Mouse (Mus musculus) left cerebral cortex, adult 18-20 months (tissue): ENCODE measurements around the gene Kndc1. TPM values are rescaled to one million over a fixed set of nuclear protein-coding genes. Genes with fewer than 3 reads are reported as not detected.

ENCODE experiments used
- DNase-seq, 2 experiments: peaks; one replicate each; pipeline ENCODE4 v3.0.0; 2021 to 2022; ENCODE audit warnings: low spot score in 2 of 2, mixed read lengths in 1 of 2
- total RNA-seq, 2 experiments: library from RNA; stranded (reverse); gene quantifications; 2 replicates each; pipeline ENCODE4 v1.2.3; 2021

The Kndc1 gene
- total RNA-seq, 2 experiments from 2014 or later = 67.7 to 74.7 TPM

DNA sequence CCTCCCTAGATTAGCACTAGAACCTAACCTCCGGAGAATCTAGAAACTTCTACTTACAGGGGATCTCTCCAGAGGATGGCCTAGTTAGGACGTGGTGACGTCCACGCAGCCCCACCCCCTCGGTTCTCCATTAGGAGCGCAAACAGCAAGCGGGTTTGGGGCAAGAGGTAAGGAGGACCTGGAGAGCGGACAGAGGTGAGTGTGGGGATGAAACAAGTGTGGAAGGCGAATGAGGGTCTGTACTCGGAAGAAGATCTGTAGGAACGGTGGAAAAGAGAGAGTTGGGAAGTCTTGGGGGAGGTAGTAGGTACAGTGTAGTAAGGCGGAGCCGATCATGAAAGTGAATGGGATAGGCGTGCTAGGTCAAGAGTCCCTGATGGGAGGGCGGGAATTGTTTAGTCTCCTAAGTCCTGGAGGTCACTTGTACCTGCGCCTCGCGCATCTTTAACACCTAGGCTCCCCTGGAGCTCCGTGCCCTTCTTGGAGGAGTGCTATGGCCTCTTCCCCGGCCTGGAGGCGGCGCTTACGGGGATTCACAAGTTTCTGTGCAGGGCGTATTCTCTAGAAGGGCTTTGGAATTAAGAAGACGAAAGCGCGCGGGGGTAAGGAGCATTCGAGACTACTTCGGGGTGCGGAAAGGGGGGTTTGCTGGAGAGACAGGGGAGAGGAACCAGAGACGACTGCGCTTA, 55.9 kb downstream of the Kndc1 start:
- DNase-seq = no peak

DNA sequence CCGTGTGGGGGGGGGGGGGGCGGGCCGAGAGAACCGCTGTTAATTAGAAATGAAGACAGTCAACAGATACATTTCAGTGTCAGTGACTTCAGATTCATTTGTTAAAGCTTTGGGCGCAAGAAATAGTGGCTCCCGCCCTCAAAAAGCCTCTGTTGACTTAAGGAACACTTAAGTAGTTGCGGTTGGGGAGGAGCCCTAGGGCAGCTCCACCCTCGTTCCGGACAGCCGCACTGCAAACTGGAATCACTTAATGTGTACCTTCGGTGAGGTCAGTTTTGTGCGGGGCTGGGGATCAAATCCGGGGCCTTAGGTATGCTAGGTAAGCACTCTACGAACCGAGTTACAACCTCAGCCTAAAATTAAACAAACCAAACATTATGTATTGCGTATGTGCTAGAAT, 56.6 kb downstream of the Kndc1 start:
- no peak for DNase-seq

DNA sequence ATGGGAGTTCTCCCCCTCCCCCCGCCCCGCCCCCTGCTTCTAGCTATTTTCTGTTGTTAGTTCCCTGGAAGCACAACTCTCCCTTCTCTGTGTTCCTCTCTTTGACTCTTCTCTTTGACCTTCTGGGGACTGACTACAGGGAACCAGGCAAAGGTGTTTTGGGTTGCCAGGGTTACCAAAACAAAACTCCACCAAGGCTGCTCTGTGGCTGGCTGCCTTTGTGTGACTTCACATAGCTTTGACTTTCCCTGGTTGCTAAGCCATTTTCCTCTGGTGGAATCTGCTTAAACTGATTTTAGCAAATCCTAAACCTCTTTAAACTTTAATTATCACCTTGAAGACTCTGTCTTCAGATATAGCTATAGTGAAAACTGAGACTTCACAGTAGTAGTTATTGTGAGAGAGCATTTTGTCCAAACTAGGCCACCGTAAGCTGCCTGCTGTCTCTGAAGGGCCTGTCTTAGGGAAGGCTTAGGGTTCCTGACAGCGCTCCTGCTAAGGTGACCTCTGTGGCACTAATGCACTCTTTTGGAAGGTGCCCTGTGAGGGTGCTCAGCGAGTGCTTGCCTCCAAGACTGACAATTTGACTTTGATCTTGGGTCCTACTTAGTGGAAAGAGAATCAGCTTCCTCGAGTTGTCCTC, 57.6 kb downstream of the Kndc1 start:
- DNase-seq = no peak

DNA sequence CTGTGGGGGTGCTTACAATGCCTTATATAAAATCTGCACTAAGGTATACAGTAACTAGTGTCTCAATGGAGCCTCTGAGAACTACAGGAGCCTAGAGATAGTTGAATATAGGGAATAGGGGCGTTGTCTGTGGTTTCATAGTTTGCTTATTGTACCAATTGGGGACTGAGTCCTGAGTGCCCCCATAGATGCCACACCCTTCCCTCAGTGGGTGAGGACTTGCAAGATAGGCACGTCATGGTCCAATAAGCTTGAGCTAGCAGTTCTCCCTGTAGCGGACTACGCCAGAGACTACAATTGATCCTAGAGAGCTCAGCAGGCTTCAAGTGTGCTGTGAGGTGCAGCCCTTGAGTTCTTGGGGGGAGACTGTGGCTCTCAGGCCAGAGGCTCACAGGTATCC, 61.0 kb downstream of the Kndc1 start:
- DNase-seq = no peak

DNA sequence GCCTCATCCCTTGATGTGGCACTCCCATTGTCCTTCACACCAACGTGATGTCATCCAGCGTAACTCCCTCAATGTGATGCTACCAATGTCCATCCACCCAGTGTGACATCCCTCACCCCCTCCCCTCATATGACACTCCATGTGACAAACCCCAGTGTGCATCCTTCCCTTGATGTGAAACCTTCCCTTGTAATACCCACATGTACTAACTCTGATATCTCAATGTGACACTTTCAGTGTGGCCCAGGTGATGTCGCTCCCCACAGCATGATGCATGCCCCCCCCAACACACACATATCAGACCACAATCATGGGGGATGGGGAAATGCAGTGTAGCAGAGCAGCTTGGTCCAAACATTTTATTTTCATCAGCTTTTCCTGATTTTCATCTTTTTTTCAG, 62.2 kb downstream of the Kndc1 start:
- no peak for DNase-seq

DNA sequence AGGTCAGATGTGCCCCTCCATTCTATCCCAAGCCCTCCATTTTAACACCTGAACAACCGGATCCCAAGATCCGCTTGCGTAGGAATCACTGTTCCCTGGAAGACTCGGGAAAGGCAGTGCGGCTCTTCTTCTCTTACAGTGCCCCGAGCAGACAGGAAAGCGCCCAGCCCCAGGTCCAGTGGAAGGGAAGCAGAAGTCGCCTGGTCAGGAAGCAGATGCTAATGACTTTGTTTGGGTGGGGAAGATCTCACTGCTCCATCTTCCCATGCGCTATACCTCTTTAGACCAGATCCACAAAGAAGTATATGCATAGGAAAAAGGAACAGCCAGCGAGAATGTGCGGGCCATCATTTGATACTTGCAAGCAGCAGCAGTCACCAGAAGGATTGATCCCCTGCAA, 62.9 kb downstream of the Kndc1 start:
- no peak for DNase-seq

DNA sequence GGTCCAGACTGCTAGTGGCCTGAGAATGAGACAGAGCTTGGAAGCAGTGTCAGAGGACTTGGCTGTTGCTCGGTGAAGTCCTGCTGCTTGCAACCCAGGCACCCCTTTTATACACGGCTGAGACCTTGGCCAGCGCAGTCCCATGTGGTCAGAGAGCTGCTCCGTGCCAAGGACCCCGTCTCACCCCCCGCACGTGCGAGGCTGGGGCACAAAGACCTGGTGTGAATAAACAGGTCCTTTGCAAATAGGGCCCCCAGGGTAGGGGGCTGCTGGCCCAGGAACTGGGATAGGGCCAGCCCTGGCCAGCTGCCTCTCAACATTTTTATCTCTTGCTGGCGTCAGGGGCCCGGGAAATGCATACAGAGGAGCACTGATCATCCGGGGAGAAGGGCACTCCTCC, 63.5 kb downstream of the Kndc1 start:
- no peak for DNase-seq

DNA sequence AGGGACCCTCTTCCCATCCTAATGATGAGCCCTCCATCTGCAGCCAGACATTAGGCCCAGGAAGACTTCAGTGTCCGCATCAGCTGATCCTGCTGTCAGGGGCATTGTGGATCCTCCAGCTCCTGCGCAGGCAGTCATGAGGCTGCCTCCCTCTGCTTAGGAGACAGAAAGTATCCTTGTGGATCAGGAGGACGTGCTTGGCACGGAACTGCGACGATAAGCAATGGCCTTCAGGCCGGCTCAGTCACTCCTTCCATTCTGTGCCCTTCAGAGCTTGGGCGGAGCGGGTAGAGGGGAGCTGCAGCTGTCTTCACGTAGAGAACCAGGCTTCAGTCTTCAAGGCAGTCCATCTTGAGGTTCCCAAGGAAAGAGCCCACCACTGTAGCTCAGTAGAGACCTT, 66.6 kb downstream of the Kndc1 start:
- no peak for DNase-seq

DNA sequence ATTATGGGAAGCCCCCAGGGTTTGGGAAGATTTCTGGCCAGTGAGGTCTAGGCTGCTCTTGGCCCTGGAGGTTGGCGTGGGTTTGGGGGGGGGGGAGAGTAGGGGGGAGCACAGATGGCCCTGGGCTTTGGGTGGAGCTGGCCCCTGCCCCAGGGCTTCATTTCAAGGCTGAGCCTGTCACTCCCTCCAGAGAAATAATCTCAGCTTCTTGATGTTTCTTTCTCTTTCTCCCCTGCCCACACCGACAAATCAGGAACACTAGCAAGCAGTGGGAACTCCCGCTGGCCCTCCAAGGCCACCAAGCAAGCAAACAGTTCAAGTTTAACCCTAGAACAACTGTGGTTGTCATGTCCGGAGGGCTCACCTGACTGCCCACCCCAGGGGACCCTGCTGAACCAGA, 69.3 kb downstream of the Kndc1 start:
- no peak for DNase-seq

DNA sequence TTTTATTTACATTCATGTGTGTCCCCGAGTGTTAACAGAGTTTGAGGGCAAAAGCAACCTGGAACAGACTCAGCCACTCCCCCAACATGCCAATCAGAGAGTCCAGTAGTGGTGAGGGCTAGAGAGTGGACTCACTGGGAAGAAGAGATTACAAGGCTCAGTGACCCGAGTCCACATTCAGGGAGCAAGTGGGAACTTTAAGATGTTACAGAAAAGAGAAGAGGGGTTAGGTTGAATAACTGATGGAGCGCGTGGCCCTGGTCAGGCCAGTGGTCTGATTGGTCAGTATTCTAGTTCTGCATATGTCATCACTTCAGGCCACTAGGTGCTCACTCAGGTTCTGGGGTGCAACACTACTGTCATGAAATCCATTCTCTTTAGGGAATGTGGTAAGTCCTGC, 72.7 kb downstream of the Kndc1 start:
- DNase-seq = no peak

DNA sequence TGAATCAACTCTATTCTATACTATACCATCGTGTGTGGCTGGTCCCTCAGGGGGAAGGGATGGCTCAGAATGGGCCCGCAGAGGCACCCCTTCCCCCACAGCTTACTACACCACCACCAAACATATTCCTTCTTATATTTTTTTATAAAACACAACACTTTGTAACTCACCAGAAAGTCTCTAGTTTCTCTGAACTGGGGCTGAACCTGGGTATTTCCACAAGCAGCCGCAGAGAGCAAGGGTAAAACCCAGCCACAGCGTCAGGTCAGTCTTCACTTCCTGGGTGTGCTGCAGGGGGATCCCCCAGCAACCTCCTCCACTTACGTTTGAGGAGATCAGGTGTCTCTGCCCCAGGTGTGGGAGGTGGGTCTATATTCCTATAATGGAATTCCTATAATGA, 73.9 kb downstream of the Kndc1 start:
- DNase-seq = no peak

DNA sequence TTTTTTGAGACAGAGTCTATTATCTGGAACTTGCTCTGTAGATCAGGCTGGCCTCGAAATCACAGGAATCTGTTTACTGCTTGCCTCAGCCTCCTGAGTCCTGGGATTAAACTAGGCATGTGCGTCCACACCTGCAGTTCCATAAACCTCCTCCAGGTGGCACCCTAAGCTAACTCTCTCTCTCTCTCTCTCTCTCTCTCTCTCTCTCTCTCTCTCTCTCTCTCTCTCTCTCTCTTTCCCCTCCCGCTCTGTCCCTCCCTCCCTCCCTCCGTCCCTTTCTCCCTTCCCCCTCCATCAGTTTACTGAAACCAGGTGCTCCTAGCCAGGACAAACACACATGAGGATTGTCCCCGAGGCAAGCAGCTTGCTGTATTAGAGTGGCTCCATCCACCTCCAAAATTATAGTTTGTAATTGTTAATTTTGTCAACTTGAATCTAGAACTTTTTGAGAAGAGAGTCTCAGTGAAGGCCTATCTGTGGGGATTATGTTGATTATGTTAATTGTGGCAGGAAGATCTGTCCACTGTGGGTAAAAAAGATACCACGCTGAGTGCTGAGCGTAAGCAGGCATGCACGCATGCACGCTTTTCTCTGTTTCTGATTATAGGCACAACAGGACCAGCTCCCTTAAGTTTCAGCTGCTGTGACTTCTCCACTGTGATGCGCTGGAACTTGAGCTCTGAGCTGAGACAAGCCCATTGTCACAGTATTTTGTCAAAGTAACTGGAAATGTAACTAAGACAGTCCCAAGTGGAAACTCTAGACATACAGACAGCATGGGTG, 75.0 kb downstream of the Kndc1 start:
- DNase-seq = peak; percentile 82 to 95

DNA sequence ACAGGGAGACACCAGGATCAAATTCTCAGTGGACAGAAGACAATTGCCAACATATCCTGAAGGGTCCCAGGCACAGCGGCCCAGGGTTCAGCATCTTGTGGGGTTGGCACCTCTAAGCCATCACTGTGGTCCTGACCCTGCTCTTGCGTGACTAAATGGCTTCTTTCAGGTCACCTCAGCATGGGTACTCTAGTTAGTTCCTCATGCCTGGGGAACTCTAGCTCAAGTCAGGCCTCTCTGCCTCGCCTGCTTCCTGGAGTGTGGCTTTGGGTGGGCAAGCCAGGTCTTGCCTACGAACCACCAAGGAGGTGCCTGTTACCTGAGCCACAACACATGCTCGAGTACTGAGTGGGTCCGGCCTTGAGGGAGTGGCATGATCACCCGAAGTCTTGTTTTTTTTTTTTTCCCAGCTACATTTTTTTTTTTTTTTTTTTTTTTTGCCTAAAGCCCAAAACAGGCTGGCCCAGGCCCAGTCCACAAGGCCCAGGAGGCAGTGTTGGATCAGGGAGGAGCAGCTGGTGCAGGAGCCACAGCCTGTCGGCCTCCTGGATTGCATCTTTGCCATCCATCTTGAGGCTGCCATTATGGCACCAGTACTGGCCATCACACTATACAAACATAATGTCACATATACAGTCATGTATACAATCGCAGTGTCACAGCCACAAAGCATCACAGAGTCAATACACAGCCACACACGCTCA, 75.9 kb downstream of the Kndc1 start:
- DNase-seq = no peak

DNA sequence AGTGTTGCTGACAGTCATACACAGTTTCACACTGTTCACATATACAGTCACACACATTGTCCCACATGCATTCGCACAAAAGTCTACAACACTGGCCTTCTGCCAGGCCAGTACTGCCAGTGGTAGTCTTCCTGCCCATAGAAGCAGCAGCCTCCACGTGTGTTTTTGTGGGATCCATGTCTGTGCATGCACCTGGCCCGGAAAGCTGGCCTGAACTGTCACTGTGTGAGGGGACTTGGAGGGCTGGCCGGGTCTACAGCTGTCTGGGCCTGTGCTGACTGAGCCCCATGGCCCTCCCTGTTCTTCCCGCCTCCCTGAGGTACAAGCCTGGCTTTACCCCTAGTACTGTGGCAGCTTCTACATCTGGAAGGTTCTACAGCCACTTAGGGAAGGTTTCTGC, 76.5 kb downstream of the Kndc1 start:
- DNase-seq = no peak

DNA sequence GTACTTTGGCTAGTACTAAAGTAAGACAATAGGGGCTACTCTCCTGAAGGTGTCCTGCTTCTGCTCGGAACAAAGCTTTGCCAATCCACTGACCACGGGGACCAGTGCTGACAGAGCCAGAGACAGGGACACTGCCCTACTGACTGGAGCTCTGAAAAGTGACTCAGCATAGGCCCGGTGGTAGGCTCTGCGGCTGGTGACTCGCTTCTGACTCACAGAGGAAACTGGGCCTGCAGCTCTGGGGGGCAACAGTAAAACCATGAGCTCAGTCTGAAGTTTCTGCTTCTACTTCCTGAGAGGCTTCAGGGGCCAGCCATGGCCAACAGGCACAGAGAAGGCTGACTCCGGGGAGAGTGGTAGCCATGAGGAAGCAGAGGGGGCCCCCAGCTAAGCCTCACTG, 76.9 kb downstream of the Kndc1 start:
- DNase-seq = no peak

DNA sequence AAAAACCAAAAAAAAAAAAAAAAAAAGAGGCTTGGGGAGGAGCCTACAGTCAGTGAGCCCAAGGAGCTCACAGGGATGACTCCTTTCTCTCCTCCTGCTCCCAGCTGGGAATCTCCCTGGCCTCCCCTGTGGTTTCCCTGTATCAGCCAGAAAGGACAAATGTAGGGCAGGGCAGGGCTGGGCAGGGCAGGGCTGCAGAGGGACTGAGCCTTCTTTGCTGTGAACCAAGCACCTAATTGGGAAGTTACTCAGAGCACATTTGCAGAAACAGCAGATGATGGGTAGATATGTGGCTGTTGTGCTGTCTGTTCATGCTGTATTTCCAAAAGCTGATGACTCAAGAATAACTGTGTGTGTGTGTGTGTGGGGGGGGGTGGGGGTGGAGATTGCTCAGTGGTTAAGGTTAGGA, 78.4 kb downstream of the Kndc1 start:
- no peak for DNase-seq

DNA sequence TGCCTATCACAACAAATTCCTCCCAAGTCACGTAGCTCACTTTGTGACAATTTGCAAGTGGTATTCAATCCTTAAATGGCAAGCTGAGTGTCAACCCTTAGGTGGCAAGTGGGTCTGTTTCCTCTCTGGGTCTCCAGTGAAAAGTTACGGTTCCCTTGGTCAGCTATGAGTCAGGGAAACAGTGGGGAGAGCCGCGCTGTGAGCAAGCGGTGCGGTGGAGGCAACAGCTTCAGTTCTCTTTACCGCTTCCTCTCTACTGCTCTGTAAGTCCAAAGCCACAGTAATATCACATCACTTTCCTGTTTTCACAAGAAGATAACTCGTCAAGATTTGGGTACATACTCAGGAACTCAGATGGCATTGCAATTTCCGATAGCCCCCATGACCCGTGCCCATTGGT, 79.8 kb downstream of the Kndc1 start:
- no peak for DNase-seq

DNA sequence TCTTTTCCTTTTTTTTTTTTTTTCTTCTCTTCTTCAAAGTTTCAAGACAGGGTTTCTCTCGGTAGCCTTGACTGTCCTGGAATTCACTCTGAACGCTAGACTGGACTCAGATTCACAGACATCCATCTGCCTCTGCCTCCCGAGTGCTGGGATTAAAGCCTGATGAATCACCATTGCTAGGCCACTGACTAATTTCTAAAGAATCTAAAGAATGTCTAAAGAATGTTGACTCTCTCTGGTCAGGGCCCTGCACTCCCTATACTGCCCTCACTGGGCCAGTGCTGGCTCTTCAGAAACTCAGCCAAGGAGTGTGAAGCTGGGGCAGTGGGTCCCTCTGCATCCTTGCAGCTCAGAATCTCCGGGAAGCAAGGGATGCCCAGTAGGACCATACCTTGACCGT, 81.0 kb downstream of the Kndc1 start:
- DNase-seq = no peak

DNA sequence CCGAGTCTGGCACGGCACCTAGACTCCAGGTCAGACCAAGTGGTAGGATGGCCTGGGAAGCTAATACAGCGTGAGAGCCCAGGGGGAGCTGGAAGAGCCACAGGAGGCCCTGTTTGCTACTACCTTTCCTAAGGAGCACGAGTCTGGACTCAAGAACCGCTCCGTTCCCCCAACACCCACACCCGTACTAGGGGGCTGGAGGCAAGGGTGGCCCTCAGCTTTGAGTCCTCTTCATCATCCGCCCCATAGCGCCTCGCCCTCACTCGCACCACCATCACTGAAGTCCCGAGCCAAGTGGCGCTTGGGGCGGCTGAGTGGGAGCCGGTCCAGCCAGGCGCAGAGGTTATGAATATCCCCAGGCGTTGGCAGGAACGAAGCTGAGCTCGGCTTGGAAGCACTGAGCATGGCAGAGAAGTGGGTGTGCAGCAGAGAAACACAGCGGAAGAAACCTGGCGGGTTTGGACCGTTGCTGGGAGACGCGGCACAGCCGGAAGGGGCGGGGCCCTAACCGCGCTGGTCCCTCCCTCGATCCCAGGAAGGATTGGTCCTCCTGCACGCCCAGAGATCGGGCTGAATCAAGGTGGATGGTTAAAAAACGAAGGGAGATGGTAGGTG, 83.9 kb downstream of the Kndc1 start, which contains the start of gene 6430531B16Rik:
Gene 6430531B16Rik, minus strand, starts transcription at position 478 of the 615 bp plus-strand sequence.
- DNase-seq = peak; percentile 87 to 93

DNA sequence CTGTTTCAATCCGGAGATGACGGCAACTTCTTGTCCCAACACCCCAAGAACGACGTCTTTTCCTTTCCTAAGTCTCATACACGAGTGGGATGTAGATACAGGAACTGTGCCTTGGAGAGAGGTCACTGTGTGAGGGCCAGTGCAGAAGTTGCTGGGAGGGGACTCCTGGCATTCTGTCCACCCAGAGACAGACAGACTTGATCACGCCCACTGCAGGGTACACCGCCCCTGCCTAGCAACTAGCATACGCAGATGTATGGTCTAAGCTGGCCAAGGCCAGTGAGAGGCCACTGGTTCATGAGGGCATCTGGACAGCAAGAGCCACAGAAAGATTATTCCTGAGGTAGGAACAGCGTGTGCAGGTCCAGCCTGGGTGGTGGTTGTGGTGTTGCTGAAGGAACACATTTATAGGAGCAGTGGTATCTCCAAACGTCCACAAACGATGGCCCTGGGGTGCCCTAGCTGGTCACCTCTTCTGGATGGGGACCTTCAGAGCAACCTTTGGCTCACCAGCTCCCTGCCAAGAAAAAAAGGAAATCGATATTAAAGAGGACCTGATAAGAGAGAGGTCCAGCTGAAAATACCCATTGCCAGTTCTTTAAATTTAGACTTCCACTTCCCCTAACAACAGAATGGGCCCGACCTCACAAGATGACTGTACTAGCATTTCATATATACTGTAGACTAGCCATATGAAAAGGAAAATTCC, 84.7 kb downstream of the Kndc1 start:
- no peak for DNase-seq

DNA sequence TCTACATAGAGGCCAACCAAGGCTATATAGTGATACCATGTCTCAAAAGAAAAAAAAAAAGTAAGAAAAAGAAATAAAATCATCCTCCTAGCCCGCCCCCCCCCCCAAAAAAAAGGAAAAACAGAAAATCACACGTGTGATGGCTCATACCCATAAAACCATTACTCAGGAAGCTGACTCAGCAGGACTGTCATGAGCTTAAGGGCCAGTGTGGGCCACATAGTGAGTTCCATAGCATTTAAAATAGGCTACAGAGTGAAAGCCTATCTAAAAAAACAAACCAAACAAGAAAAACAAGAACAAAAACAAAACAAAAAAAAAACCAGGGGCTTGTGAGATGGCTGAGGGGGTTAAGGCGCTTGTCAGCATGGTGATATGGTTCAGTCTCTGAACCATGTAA, 86.3 kb downstream of the Kndc1 start:
- no peak for DNase-seq
